Mouse (Mus musculus) midbrain, embryonic 13.5 days (tissue): ENCODE measurements around the gene Vcl. TPM values are rescaled to one million over a fixed set of nuclear protein-coding genes. Genes with fewer than 3 reads are reported as not detected.

Experiments
- ATAC-seq: fragments of 200-750 bp; cut with Nextera tagmentation; 2 replicates; pipeline ENCODE4 v1.8.0; 2017; ENCODE audit warnings: mild to moderate bottlenecking, moderate TSS enrichment, moderate library complexity
- H3K27ac ChIP-seq: fragments of 300-500 bp; sonication (generic); 2 replicates; pipeline ENCODE4 v1.5.1; 2015; ENCODE audit warnings: inconsistent platforms, mild to moderate bottlenecking, moderate library complexity
- H3K27me3 ChIP-seq: fragments of 300-500 bp; sonication (generic); 2 replicates; pipeline ENCODE4 v1.6.1; 2015; ENCODE audit warnings: mild to moderate bottlenecking, inconsistent platforms
- H3K36me3 ChIP-seq: fragments of 300-500 bp; sonication (generic); 2 replicates; pipeline ENCODE4 v1.6.1; 2015; ENCODE audit warnings: mild to moderate bottlenecking, inconsistent platforms
- H3K4me1 ChIP-seq: fragments of 300-500 bp; sonication (generic); replicated peaks from 2 replicates; pipeline ENCODE4 v1.6.1; 2015; ENCODE audit warnings: inconsistent platforms
- H3K4me2 ChIP-seq: fragments of 300-500 bp; sonication (generic); replicated peaks from 2 replicates; pipeline ENCODE4 v1.6.1; 2015; ENCODE audit warnings: moderate library complexity, mild to moderate bottlenecking, inconsistent platforms
- H3K4me3 ChIP-seq: fragments of 300-500 bp; sonication (generic); replicated peaks from 2 replicates; pipeline ENCODE4 v1.5.1; 2015; ENCODE audit warnings: mild to moderate bottlenecking, inconsistent platforms
- H3K9ac ChIP-seq: fragments of 300-500 bp; sonication (generic); replicated peaks from 2 replicates; pipeline ENCODE4 v1.6.1; 2015; ENCODE audit warnings: mild to moderate bottlenecking, inconsistent platforms
- H3K9me3 ChIP-seq: fragments of 300-500 bp; sonication (generic); 2 replicates; pipeline ENCODE4 v1.6.1; 2016; ENCODE audit warnings: mild to moderate bottlenecking, inconsistent platforms
- WGBS: fragments of 180-500 bp; shearing (Covaris S2); methylation state at CpG from one replicate; pipeline ENCODE4 v1.1.7; 2015; 5-methylcytosine and 5-hydroxymethylcytosine counted together
- polyA plus RNA-seq: library from polyadenylated mRNA; unstranded; fragments of >200 nt; fragmentation: Nextera tagmentation; extraction: Ambion mirVana; gene quantifications from 2 replicates; pipeline ENCODE4 v1.2.1, GENCODE M21; 2015

Gene Vcl
- polyA plus RNA-seq, 1 experiment from 2014 or later: 11.2 TPM

DNA sequence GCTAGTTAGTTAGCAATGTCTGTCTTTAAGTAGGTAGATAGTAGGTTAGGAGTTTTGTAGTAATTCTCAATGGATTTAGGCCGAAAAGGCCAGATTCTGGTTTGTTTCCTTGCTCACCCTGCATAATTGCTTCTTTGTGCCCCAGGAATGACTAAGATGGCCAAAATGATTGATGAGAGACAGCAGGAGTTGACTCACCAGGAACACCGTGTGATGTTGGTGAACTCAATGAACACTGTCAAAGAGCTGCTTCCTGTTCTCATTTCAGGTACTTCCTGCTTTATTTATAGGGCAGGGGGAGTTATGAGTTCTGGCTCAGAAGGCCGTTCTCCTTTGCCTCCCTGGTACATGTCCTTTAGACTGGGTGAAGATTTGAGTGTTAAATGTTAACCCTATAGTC, 56.3 kb downstream of the Vcl start:
- H3K27ac ChIP-seq: no peak overlapping the region
- H3K4me1 ChIP-seq: no peaks in the 10 kb centered on the region; the same call in 1 of the 2 replicates
- H3K4me3 ChIP-seq: no peak overlapping the region
- WGBS: 84% methylated on average over 3 of the region's 3 CpGs
- no peak overlapping the region for H3K4me2 ChIP-seq
- H3K36me3 ChIP-seq: no peaks in the 10 kb centered on the region
- ATAC-seq: no peak
- no peak overlapping the region for H3K9ac ChIP-seq
- H3K27me3 ChIP-seq: no peaks in the 10 kb centered on the region
- H3K9me3 ChIP-seq: no peaks in the 10 kb centered on the region

DNA sequence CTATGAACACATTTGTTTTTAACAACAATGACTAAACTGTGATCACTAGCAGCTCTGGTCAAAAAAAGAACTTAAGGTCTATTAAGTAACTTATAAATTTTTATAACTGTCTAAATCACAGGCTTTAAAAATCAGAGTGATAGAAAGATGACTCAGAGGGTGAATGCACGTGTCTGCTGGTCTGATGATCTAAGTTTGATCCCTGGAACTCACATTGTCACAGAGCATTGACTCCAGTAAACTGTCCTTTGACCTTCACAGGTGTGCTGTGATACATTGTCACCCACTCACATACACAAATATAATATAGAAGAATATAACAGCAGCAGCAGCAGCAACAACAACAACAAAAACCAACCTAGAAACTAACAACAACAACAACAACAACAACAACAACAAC, 62.3 kb downstream of the Vcl start:
- no peak overlapping the region for H3K4me2 ChIP-seq
- no peaks in the 10 kb centered on the region for H3K36me3 ChIP-seq
- H3K27me3 ChIP-seq: no peaks in the 10 kb centered on the region
- WGBS: 79% methylated on average over 1 of the region's 1 CpGs
- H3K9me3 ChIP-seq: no peaks in the 10 kb centered on the region
- no peak overlapping the region for H3K4me3 ChIP-seq
- no peak overlapping the region for H3K9ac ChIP-seq
- H3K4me1 ChIP-seq: no peaks in the 10 kb centered on the region
- no peak for ATAC-seq
- H3K27ac ChIP-seq: no peak overlapping the region

DNA sequence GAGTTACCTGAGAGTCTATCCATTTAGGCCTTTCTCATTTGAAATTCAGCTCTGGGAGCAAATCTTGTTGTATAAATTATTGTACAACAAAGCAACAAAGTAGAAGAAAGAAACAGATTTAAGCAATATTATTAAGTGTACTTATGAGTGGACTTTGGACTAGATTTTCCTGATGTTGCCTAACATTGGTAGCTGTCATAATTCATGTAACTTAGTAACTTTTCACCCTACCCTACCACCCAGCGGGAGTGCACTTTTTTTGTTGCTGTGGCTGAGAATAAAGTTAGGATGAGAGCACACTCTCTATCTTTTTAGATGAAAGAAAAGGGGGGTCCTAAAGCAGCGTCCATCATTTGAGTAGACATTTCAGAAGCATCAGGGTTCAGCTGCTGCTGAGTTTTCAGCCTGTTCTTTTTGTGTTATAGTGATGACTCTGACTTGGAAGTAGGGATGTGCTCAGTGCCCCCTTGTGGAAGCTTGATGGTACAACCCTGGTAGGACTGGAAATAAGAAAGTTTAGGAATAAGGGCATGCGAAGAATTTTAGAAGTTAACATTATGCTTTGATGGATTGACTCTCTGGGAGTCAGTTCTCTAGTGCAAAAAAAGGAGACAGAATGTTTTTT, 64.0 kb downstream of the Vcl start:
- no peak overlapping the region for H3K27ac ChIP-seq
- no peaks in the 10 kb centered on the region for H3K9me3 ChIP-seq
- H3K9ac ChIP-seq: no peak overlapping the region
- WGBS: 56% methylated on average over 3 of the region's 3 CpGs
- no peaks in the 10 kb centered on the region for H3K27me3 ChIP-seq
- H3K36me3 ChIP-seq: no peaks in the 10 kb centered on the region
- no peak overlapping the region for H3K4me3 ChIP-seq
- no peak overlapping the region for H3K4me2 ChIP-seq
- no peak for ATAC-seq
- H3K4me1 ChIP-seq: no peaks in the 10 kb centered on the region

DNA sequence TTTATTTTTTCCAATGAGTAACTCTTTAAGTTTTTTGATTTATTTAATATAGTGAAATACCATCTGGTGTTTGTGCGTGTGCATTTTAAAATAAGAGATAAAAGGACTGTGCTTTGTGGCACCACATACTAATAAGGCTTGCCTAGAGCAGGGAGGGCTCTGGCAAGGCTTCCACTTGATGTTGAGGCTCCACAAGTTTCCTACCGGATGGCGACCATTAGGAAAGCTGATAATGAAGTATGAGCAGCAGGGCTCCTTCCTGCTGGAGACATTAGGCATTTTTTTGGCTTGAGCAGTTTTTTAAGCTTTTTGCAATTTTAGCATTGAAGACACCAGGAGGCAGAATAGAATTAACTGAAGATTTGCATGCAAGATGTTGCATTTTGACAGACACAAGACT, 65.3 kb downstream of the Vcl start:
- no peaks in the 10 kb centered on the region for H3K4me1 ChIP-seq
- no peak overlapping the region for H3K9ac ChIP-seq
- H3K27me3 ChIP-seq: no peaks in the 10 kb centered on the region
- H3K27ac ChIP-seq: no peak overlapping the region
- no peak overlapping the region for H3K4me2 ChIP-seq
- 86% methylated on average over 3 of the region's 3 CpGs for WGBS
- H3K4me3 ChIP-seq: no peak overlapping the region
- no peaks in the 10 kb centered on the region for H3K9me3 ChIP-seq
- H3K36me3 ChIP-seq: no peaks in the 10 kb centered on the region
- ATAC-seq: no peak

DNA sequence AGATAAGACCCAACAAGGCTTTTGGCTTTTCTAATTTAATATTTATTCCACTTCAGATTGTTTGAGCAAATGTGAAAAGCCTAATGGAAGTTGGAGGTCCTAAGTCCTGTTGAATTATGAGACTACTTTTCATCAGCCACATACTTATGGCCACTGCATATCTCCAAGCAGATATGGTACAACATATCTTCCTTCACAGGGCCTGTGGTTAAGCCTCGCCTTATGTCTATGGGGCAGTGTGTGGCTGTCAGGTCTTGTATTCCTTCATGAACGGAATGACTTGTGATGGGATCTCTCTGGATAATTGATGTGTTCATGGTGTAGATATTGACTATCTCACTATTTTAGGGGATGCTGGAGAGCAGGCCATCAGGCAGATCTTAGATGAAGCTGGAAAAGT, 66.3 kb downstream of the Vcl start:
- no peak overlapping the region for H3K9ac ChIP-seq
- no peak for ATAC-seq
- H3K36me3 ChIP-seq: no peaks in the 10 kb centered on the region
- H3K4me2 ChIP-seq: no peak overlapping the region
- H3K4me3 ChIP-seq: no peak overlapping the region
- H3K9me3 ChIP-seq: no peaks in the 10 kb centered on the region
- no peaks in the 10 kb centered on the region for H3K27me3 ChIP-seq
- 94% methylated on average over 2 of the region's 2 CpGs for WGBS
- H3K4me1 ChIP-seq: no peaks in the 10 kb centered on the region
- H3K27ac ChIP-seq: no peak overlapping the region

DNA sequence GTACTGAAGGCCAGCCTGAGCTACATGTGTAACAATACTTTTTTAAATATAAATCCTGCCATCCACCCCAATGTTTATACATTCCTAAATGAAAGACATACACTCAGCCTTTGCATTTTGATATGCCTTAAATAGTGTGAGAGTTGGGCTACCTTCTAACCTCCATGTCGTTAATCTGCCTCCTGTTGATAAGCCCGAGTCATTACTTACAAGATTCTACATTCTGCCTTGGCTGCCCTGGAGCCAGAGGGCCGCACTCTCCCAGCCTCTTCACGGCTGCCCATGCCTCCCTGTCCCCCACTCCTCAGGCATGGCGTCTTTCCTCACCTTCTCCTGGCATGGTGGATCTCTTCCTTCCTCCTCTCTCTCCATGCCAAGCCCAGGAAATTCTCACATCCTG, 67.2 kb downstream of the Vcl start:
- H3K27me3 ChIP-seq: no peaks in the 10 kb centered on the region
- no peak overlapping the region for H3K4me3 ChIP-seq
- H3K4me1 ChIP-seq: no peaks in the 10 kb centered on the region
- H3K9me3 ChIP-seq: no peaks in the 10 kb centered on the region
- 74% methylated on average over 5 of the region's 5 CpGs for WGBS
- H3K4me2 ChIP-seq: no peak overlapping the region
- no peak overlapping the region for H3K9ac ChIP-seq
- no peak overlapping the region for H3K27ac ChIP-seq
- H3K36me3 ChIP-seq: no peaks in the 10 kb centered on the region
- ATAC-seq: no peak

DNA sequence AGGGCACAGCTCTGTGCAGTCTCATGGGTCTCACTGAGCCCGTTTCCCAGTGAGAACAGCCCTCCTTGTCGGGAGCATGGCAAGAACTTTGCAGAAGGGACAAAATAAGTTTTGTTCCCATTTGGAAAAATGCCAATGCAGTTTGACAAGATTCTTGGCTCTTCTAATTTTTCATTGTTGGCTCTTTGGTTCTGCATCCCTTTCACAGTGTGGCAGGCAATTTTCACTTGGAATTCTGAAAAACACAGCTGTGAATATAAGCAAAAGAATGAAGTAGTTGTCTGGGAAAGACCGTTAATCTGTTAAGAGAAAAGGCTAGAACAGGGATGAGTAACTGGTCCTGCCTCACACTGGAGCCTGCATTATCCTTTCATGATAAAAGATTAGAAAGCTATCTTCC, 68.3 kb downstream of the Vcl start:
- Histone ChIP-seq H3K4me2 (no peak overlapping the region), H3K9ac (no peak overlapping the region), H3K36me3 (no peaks in the 10 kb centered on the region), H3K4me3 (no peak overlapping the region), H3K4me1 (no peaks in the 10 kb centered on the region), H3K27me3 (no peaks in the 10 kb centered on the region), H3K27ac (no peak overlapping the region), H3K9me3 (no peaks in the 10 kb centered on the region)
- no peak for ATAC-seq
- WGBS: 63% methylated on average over 3 of the region's 3 CpGs

DNA sequence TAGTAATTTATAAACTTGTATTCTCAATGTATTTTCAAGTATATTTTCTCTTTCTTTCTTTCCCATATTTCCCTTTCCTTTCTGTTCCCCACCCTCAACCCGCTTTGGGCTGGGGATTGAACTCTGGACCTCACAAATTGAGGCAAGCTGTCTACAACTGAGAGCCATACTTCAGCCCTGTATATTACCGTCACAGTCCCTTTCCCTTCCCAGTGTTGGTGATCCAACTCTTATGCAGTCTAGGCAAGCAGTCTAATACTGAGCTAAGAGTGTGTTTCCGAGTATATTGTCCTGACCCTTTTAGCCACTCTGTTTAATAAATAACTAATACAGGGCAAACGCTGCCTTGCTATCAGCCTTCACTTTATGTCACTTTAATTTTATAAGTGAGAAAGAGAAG, 70.4 kb downstream of the Vcl start:
- ATAC-seq: no peak
- Histone ChIP-seq H3K4me3 (no peak overlapping the region), H3K27me3 (no peaks in the 10 kb centered on the region), H3K9me3 (no peaks in the 10 kb centered on the region), H3K27ac (no peak overlapping the region), H3K4me2 (no peak overlapping the region), H3K9ac (no peak overlapping the region), H3K36me3 (peaks cover 3% of the 10 kb centered on the region; the same call in 1 of the 2 replicates), H3K4me1 (no peaks in the 10 kb centered on the region)
- WGBS: 90% methylated on average over 4 of the region's 4 CpGs

DNA sequence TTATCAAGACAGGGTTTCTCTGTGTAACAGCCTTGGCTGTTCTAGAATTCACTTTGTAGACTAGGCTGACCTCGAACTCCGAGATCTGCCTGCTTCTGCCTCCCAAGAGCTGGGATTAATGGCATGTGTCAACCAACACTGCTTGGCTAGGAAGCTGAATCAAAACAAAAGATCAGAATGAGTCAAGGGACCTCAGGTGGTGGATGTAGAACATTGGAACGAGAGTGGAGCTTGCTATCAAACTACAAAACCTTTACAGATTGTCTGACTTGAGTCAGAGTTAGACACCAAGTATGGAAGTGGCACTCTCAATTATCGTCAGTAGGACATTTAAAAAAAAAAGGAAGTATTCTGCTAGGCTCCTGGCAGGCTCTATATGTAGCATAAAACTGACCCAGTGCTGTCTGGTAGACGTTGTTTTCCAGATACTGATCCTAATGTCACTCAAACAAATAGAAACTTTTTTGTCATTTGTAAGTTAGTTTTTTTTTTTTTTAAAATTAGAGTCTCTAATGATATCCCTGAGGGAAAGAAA, 84.7 kb downstream of the Vcl start:
- Histone ChIP-seq H3K4me2 (no peak overlapping the region), H3K9ac (no peak overlapping the region), H3K36me3 (peaks cover 15% of the 10 kb centered on the region), H3K4me3 (no peak overlapping the region), H3K27me3 (no peaks in the 10 kb centered on the region), H3K9me3 (no peaks in the 10 kb centered on the region), H3K4me1 (0 out of 2 replicates have a peak, but pooled peaks cover 2% of the 10 kb centered on the region), H3K27ac (no peak overlapping the region)
- WGBS: 91% methylated on average over 5 of the region's 5 CpGs
- no peak for ATAC-seq

DNA sequence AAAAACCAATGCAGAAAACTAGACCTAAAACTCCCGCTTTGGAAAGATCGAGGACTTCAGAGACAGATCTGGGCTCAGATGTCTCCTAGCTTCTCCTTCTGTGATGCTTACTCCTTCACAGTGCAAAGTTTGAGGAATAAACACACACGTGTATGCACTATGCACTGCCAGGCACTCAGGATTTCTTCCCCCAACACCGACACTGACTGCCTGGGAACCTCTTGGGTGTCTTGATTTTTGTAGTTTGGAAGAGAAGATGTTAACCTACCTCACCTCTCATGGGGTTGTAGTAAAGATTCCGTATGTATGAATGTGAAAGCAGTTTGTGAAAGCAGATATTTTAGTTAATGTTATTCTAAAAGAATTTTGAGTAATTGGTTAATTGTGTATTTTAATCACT, 88.7 kb downstream of the Vcl start:
- WGBS: 89% methylated on average over 5 of the region's 5 CpGs
- H3K27ac ChIP-seq: no peak overlapping the region

DNA sequence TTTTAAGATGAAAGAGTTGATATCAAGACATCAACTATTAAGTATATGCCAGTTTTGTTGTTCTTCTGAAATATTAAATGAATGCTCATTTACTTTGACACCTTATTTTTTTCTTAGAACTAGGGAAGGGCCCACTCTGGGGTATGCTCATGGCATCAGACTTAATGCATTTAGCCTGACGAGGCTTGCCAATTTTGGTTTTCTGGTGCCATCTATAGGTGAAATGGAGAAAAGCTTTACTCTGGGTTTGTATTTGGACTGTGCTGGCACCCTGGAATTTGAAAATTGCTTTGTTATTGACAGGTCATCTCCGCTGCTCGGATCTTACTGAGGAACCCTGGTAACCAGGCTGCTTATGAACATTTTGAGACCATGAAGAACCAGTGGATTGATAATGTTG, 89.8 kb downstream of the Vcl start:
- ATAC-seq: peak; percentile 79
- Histone ChIP-seq H3K4me1 (no peaks in the 10 kb centered on the region), H3K9ac (no peak overlapping the region), H3K4me3 (no peak overlapping the region), H3K4me2 (no peak overlapping the region), H3K27ac (no peak overlapping the region), H3K9me3 (no peaks in the 10 kb centered on the region), H3K36me3 (peaks cover 28% of the 10 kb centered on the region), H3K27me3 (no peaks in the 10 kb centered on the region)
- WGBS: 44% methylated on average over 3 of the region's 3 CpGs

More for the DNA sequence above, 88.7 kb downstream of the Vcl start:
- no peak overlapping the region for H3K4me3 ChIP-seq
- no peaks in the 10 kb centered on the region for H3K9me3 ChIP-seq
- peaks cover 28% of the 10 kb centered on the region for H3K36me3 ChIP-seq
- no peak overlapping the region for H3K9ac ChIP-seq
- ATAC-seq: no peak
- H3K4me2 ChIP-seq: no peak overlapping the region
- H3K27me3 ChIP-seq: no peaks in the 10 kb centered on the region
- H3K4me1 ChIP-seq: no peaks in the 10 kb centered on the region

DNA sequence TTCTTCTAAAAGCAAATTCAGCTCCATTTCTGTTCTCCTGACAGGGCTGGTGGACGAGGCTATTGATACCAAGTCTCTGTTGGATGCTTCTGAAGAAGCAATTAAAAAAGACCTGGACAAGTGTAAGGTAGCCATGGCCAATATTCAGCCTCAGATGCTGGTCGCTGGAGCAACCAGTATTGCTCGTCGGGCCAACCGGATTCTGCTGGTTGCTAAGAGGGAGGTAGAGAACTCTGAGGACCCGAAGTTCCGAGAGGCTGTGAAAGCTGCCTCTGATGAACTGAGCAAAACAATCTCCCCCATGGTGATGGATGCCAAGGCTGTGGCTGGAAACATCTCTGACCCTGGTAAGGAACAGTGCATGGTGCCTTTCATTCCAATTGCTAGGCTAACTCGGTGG, 91.2 kb downstream of the Vcl start:
- Histone ChIP-seq H3K9me3 (no peaks in the 10 kb centered on the region), H3K4me3 (no peak overlapping the region), H3K4me2 (no peak overlapping the region), H3K27me3 (no peaks in the 10 kb centered on the region), H3K27ac (no peak overlapping the region), H3K36me3 (peaks cover 26% of the 10 kb centered on the region), H3K9ac (no peak overlapping the region), H3K4me1 (no peaks in the 10 kb centered on the region)
- WGBS: 91% methylated on average over 8 of the region's 8 CpGs
- ATAC-seq: no peak

DNA sequence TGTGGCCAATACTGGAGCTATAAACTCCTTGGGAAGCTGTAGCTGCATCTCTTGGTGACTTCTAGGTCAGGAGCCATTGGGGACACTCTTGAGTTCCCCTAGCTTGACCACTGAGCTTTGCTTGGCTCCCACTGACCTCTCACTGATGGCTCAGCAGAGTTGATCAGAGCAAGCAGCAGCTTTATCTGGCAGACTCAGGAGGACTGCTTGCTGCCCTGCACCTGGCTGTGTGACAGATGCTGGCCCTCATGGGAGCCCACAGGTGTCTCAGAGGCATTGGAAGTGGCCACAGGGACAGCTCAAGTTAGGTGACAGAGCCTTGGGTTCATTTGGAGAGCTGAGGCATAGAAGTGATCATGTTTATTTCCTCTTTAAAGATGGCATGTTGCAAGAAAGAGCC, 98.3 kb downstream of the Vcl start:
- no peak for ATAC-seq
- H3K36me3 ChIP-seq: peaks cover 56% of the 10 kb centered on the region

More for the DNA sequence above, 98.3 kb downstream of the Vcl start:
- Histone ChIP-seq H3K27ac (no peak overlapping the region), H3K4me2 (no peak overlapping the region), H3K9me3 (no peaks in the 10 kb centered on the region), H3K4me1 (no peaks in the 10 kb centered on the region), H3K9ac (no peak overlapping the region), H3K27me3 (no peaks in the 10 kb centered on the region), H3K4me3 (no peak overlapping the region)
